Mouse (Mus musculus): ENCODE measurements around the gene Ptar1. TPM values are rescaled to one million over a fixed set of nuclear protein-coding genes. Genes with fewer than 3 reads are reported as not detected.
A peak's percentile ranks its signal among the peaks of the same experiment; 100 is the strongest.

Gene Ptar1
- polyA plus RNA-seq, 1 experiment from 2014 or later = 4.6 TPM

DNA sequence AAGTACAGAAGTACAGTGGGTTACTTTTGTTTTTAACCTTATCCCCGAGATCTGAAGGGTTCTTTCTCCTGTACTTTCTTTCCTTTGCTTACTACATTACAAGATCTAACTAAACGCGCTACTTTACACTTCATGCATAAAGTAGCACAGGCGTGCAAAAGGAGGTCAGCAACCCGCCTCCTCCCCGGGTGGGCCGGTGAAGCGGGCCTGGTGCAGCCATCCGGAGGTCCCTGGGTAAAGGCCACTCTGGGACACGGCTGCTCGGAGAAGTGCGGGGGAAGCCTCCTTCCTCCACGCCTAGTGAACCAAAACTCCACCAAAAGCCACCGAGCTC is 300 bp upstream of the Ptar1 start:
- peak overlapping the region; percentile 89 for H3K4me3 ChIP-seq (replicated peaks)
- peak overlapping the region; percentile 98 for H3K27ac ChIP-seq (replicated peaks)
- H3K9ac ChIP-seq (replicated peaks) = peak overlapping the region; percentile 96
- H3K4me1 ChIP-seq = peaks cover 19% of the 10 kb centered on the region
- H3K9me3 ChIP-seq (replicated peaks) = no peaks in the 10 kb centered on the region
- H3K27me3 ChIP-seq (replicated peaks) = no peaks in the 10 kb centered on the region
- WGBS = 0% methylated on average over 14 of the region's 14 CpGs
- peak; percentile 83 for ATAC-seq (ENCODE audit: low FRiP score)
- H3K36me3 ChIP-seq = no peaks in the 10 kb centered on the region
- H3K4me2 ChIP-seq = peak overlapping the region; percentile 76

DNA sequence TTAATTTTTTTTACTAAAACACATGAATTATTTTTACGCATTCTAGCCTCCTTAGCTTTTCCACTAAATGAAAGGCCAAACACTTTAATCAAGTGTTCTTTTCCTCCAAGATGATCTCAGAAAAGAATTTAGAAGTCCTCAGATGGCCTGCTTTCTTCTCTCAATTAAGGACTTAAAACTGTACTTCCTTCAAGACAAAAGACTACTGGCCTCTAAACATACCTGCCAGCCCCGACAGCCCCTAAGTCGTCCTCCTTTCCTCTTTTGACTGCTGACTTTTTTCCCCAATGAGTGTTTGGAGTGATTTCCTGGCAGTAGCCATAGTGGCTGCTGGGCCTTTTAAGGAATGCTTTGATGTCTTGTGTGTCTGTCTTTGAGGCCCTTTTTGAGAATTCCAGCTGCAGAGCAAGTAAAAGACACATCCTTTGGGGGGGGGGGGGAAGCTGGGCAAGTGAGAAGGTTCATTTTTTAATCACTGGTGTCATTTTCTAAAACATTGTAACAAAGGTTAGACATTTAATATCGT is 1.3 kb downstream of the Ptar1 start:
- Histone ChIP-seq H3K27me3 (replicated peaks) (no peaks in the 10 kb centered on the region), H3K4me3 (replicated peaks) (peak overlapping the region; percentile 28), H3K9ac (replicated peaks) (0 out of 2 replicates have a peak overlapping the region, but pooled peaks have one; percentile 12), H3K4me1 (peaks cover 20% of the 10 kb centered on the region), H3K27ac (replicated peaks) (no peak overlapping the region), H3K4me2 (peak overlapping the region; percentile 76), H3K9me3 (replicated peaks) (no peaks in the 10 kb centered on the region), H3K36me3 (no peaks in the 10 kb centered on the region)
- 10% methylated on average over 4 of the region's 4 CpGs for WGBS
- no peak for ATAC-seq (ENCODE audit: low FRiP score)

DNA sequence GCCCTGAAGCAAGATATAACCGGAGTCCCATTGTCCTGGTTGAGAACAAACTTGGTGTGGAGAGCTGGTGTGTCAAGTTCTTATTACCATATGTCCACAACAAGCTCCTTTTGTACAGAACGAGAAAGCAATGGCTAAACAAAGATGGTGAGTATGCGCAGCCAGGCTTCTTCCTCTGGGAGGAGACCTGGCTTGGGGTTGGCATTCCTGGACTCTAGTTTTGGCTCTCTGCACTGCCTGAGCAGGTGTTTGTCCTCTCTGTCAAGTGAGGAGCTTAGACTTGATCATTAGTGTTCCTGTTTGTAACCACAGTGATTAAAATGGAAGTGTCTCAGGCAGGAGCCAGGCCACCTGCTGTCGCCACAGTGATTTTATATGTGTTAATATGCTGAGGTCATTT is 7.1 kb downstream of the Ptar1 start:
- WGBS = 71% methylated on average over 4 of the region's 4 CpGs
- Histone ChIP-seq H3K9ac (replicated peaks) (no peak overlapping the region), H3K36me3 (peaks cover 14% of the 10 kb centered on the region), H3K4me3 (replicated peaks) (no peak overlapping the region), H3K4me1 (peaks cover 17% of the 10 kb centered on the region), H3K27ac (replicated peaks) (no peak overlapping the region), H3K9me3 (replicated peaks) (no peaks in the 10 kb centered on the region), H3K27me3 (replicated peaks) (no peaks in the 10 kb centered on the region), H3K4me2 (no peak overlapping the region)
- ATAC-seq (ENCODE audit: low FRiP score) = no peak

DNA sequence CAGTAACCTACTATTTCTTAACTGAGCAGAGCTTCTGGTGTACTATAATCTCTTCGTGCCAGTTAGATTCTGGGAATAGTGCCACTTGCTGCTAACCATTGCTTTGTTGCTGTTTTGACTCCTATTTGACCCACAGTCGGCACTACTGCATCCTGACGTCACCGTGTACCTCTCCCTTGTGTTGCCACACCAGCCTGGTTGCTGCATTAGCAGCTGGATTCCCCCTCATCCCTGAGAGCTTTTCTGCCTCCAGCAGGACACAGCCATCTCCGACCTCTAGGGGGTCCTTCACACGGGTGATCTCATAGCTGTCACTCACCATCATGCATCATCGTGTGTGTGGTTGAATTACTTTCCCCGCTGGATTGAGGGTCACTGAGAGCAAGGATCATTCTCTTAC is 10.6 kb downstream of the Ptar1 start:
- 0 out of 2 replicates have a peak, but pooled peaks cover 3% of the 10 kb centered on the region for H3K4me1 ChIP-seq
- 78% methylated on average over 8 of the region's 8 CpGs for WGBS
- H3K9ac ChIP-seq (replicated peaks) = no peak overlapping the region
- no peak overlapping the region for H3K4me2 ChIP-seq
- peaks cover 14% of the 10 kb centered on the region for H3K36me3 ChIP-seq
- H3K27ac ChIP-seq (replicated peaks) = no peak overlapping the region
- no peaks in the 10 kb centered on the region for H3K27me3 ChIP-seq (replicated peaks)
- no peaks in the 10 kb centered on the region for H3K9me3 ChIP-seq (replicated peaks)
- no peak for ATAC-seq (ENCODE audit: low FRiP score)
- no peak overlapping the region for H3K4me3 ChIP-seq (replicated peaks)

DNA sequence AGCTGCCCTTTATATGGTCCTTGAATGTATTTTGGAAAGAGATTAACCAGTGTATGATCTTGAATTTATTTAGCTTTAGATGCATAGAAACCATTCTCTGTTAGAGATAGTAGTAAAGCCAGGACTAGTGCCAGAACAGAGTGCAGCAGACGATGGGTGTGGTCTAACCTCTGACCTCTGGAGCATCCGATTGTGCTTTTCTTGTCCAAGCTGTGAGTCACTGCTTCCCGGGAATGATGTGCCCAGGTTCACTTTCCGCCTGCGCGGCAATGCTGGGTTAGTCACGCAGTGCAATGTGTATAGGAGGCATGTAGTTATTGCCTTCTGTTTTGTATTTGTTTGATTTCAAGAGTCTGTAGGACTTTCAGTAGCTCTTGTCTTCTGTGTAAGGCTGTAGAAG is 11.1 kb downstream of the Ptar1 start:
- Histone ChIP-seq H3K27me3 (replicated peaks) (no peaks in the 10 kb centered on the region), H3K4me2 (no peak overlapping the region), H3K9me3 (replicated peaks) (no peaks in the 10 kb centered on the region), H3K4me3 (replicated peaks) (no peak overlapping the region), H3K9ac (replicated peaks) (no peak overlapping the region), H3K4me1 (0 out of 2 replicates have a peak, but pooled peaks cover 3% of the 10 kb centered on the region), H3K36me3 (peaks cover 14% of the 10 kb centered on the region), H3K27ac (replicated peaks) (no peak overlapping the region)
- ATAC-seq (ENCODE audit: low FRiP score) = no peak
- 86% methylated on average over 7 of the region's 7 CpGs for WGBS

DNA sequence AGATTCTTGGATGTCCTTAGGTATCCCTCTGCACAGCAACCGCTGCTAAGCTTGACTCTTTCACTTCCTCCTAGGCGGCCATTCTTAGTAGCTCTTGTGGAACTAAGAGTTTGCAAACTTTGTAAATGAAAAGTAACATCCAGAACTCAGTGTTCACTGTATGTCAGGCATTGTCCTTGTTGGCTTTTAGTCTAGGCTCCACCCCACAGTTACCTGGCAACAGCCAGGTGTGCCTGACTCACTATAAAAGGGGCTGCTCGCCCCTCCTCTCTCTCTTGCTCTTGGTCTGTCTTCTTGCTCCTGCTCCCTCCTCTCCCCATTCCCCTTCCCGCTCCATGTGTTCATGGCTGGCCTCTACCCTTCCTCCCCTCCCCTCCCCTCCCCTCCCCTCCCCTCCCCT is 11.9 kb downstream of the Ptar1 start:
- no peak for ATAC-seq (ENCODE audit: low FRiP score)
- 86% methylated on average over 4 of the region's 4 CpGs for WGBS

DNA sequence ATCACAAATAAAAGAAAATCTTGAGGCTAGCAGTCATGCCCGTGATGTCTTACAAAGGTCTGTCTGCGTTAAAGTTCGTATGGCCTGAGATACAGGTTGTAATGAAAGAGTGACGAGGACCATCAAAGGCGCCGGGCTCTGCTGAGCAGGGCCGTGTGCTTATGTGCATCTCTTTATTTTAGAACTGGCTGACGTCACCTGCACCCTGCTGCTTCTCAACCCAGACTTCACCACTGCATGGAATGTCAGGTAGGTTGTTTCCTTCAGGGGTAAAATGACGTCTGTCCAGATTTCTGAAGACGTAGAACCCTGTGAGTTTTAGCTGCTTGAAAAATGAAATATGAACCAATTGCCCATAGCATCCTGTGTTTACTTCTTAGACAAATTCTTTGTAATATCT is 15.7 kb downstream of the Ptar1 start:
- H3K4me1 ChIP-seq = no peaks in the 10 kb centered on the region
- WGBS = 86% methylated on average over 10 of the region's 10 CpGs
- no peaks in the 10 kb centered on the region for H3K9me3 ChIP-seq (replicated peaks)
- H3K4me3 ChIP-seq (replicated peaks) = no peak overlapping the region
- no peak overlapping the region for H3K27ac ChIP-seq (replicated peaks)
- no peaks in the 10 kb centered on the region for H3K27me3 ChIP-seq (replicated peaks)
- H3K9ac ChIP-seq (replicated peaks) = no peak overlapping the region
- peaks cover 18% of the 10 kb centered on the region for H3K36me3 ChIP-seq
- no peak for ATAC-seq (ENCODE audit: low FRiP score)
- H3K4me2 ChIP-seq = no peak overlapping the region

More for the DNA sequence above, 11.9 kb downstream of the Ptar1 start:
- Histone ChIP-seq H3K36me3 (peaks cover 14% of the 10 kb centered on the region), H3K4me1 (no peaks in the 10 kb centered on the region), H3K9ac (replicated peaks) (no peak overlapping the region), H3K27ac (replicated peaks) (no peak overlapping the region), H3K4me3 (replicated peaks) (no peak overlapping the region), H3K27me3 (replicated peaks) (no peaks in the 10 kb centered on the region), H3K9me3 (replicated peaks) (no peaks in the 10 kb centered on the region), H3K4me2 (no peak overlapping the region)

DNA sequence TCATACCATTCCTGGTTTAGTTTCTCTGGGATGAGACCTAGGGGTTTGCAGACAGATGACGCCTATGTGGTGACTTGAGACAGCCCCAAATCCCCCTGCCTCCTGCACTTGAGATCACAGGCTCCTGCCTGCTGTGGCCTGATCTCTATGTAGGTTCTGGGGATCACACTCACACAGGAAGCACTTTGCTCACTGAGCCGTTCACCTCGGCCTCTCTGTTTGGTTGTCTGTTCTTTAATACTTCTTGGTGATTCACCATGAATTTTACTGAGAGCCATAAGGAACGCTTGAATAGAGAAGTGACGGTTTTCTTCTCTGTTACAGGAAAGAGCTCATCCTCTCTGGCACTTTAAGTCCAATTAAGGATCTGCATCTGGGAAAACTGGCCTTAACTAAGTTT is 18.2 kb downstream of the Ptar1 start:
- H3K4me3 ChIP-seq (replicated peaks) = no peak overlapping the region
- H3K4me2 ChIP-seq = no peak overlapping the region
- ATAC-seq (ENCODE audit: low FRiP score) = no peak
- H3K4me1 ChIP-seq = no peaks in the 10 kb centered on the region
- H3K27me3 ChIP-seq (replicated peaks) = no peaks in the 10 kb centered on the region
- no peak overlapping the region for H3K9ac ChIP-seq (replicated peaks)
- no peak overlapping the region for H3K27ac ChIP-seq (replicated peaks)
- 91% methylated on average over 5 of the region's 5 CpGs for WGBS
- no peaks in the 10 kb centered on the region for H3K9me3 ChIP-seq (replicated peaks)
- H3K36me3 ChIP-seq = peaks cover 33% of the 10 kb centered on the region

DNA sequence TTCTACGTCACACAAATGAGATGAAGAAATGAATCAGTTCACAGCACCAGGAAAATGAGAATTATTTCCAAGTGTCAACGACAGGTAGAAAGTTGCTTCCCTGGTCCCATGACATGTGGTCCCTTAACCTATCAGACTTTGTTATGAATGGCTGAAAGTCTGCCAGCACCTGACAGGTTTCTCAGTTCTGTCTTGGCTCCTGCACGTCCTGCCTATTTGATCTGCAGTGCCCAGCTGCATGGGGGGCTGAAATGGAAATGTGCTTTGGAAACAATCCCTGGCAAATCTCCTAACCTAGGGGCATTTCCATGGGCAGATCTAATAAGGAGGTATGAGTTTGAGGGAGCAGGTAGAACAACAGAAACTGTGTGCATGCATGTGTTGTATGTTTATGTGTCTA is 59.3 kb downstream of the Ptar1 start:
- H3K27ac ChIP-seq (replicated peaks) = no peak overlapping the region
- no peak overlapping the region for H3K4me2 ChIP-seq

DNA sequence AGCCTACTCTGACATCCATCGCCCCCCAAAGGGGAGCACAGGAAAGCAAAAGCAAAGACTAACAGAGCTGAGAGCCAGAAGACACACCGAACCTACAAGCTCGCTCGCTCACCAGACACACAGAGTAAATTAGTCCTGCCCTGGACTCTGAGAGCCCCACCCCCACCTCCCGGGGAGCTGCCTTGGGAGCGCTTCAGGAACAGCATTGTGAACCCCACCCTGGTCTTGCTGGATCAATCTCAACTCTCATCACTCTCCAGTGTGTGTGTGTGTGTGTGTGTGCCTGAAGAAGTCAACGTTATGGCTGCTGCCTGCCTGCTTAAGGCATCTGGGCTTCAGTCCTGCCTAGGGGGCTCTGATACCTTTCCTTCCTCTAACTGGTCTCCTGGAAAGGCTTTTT is 69.8 kb downstream of the Ptar1 start:
- Histone ChIP-seq H3K27ac (replicated peaks) (no peak overlapping the region), H3K27me3 (replicated peaks) (no peaks in the 10 kb centered on the region), H3K9ac (replicated peaks) (no peak overlapping the region), H3K4me3 (replicated peaks) (no peak overlapping the region), H3K36me3 (no peaks in the 10 kb centered on the region), H3K9me3 (replicated peaks) (no peaks in the 10 kb centered on the region), H3K4me1 (peaks cover 22% of the 10 kb centered on the region), H3K4me2 (peak overlapping the region; percentile 23; the same call in 1 of the 2 replicates)
- WGBS = 22% methylated on average over 7 of the region's 7 CpGs
- ATAC-seq (ENCODE audit: low FRiP score) = no peak

More for the DNA sequence above, 59.3 kb downstream of the Ptar1 start:
- no peaks in the 10 kb centered on the region for H3K27me3 ChIP-seq (replicated peaks)
- no peaks in the 10 kb centered on the region for H3K36me3 ChIP-seq
- H3K9ac ChIP-seq (replicated peaks) = no peak overlapping the region
- H3K4me3 ChIP-seq (replicated peaks) = no peak overlapping the region
- H3K9me3 ChIP-seq (replicated peaks) = no peaks in the 10 kb centered on the region
- WGBS = 77% methylated on average over 3 of the region's 3 CpGs
- H3K4me1 ChIP-seq = no peaks in the 10 kb centered on the region
- ATAC-seq (ENCODE audit: low FRiP score) = no peak

DNA sequence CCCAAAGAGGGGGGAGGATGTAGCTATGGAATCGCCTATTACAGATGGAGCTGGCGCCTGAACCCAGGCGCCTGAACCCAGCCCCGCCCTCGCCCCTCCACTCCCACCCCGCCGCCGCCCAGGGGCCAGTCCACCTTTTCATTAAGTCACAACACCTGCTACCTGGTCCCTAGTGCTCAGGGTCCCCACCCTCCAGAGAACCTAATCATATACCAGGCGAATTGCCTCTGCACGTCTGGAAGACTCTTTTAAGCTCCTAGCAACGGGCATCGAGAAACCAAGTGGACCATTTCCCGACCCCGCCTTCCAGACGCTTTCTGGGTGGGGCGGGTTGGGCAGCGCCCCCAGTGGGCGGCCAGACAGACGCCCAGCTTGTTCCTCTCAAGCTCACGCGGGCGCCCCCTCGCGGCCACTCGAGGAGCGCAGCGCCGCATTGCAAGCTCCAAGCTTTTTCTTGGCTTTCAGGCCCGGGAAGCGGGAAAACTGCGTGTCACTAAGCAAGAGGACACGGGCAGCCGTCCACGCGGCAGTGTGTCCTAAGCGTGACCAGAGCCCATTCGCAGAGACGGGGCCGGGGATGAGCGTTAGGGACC is 70.8 kb downstream of the Ptar1 start:
- Histone ChIP-seq H3K9me3 (replicated peaks) (no peaks in the 10 kb centered on the region), H3K9ac (replicated peaks) (peak overlapping the region; percentile 89), H3K36me3 (no peaks in the 10 kb centered on the region), H3K4me2 (peak overlapping the region; percentile 76), H3K27me3 (replicated peaks) (no peaks in the 10 kb centered on the region), H3K27ac (replicated peaks) (peak overlapping the region; percentile 99), H3K4me3 (replicated peaks) (peak overlapping the region; percentile 77), H3K4me1 (peaks cover 22% of the 10 kb centered on the region)
- under 1% methylated on average over 40 of the region's 40 CpGs for WGBS
- ATAC-seq (ENCODE audit: low FRiP score) = peak; percentile 82

DNA sequence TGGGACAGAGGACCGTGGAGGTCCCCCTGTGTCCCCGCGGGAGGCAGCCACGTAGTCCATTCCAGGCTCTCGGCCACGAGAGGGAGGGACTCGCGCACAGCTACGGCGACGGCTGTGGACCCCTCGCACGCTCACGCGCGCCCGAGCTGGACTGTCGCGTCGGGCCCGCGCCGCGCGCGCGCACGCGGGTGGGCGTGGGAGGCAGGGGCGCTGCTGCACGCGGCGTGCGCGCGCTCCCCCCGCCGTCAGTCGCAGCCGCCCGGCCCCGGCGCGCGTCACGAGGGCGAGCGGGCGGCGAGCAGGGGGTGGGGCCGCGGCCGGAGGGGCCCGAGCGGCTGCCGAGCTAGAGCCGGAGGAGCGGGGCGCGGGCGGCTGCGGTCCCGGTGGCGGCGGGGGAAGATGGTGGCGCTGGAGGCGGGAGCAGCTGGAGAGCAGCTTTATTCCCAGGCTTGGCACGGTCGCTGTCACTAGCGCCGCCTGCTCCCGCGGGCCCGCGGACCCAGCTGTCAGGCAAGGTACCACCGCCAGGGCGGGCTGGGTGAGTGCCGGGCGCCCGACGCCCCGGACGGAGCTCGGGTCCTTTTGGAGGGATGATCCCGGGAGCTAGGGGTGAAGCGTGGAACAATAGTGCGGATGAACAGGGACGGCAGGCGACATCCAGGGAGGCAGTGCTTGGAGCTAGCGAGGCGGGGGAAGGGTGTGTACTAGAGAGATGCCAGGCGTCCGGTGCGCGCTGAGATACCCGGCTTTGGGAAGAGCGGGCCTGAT is 71.5 kb downstream of the Ptar1 start, which contains the start of gene Apba1:
Gene Apba1, plus strand, starts transcription at position 334 of the 768 bp plus-strand sequence.
- H3K27ac ChIP-seq (replicated peaks) = peak within 1 kb of the TSS; percentile 99
- H3K9me3 ChIP-seq (replicated peaks) = no peaks in the 10 kb centered on the region
- H3K27me3 ChIP-seq (replicated peaks) = no peaks in the 10 kb centered on the region
- H3K4me1 ChIP-seq = peaks cover 28% of the 10 kb centered on the region
- ATAC-seq (ENCODE audit: low FRiP score) = peak; percentile 92
- H3K4me3 ChIP-seq (replicated peaks) = peak within 1 kb of the TSS; percentile 77
- H3K36me3 ChIP-seq = no peaks in the 10 kb centered on the region
- peak within 1 kb of the TSS; percentile 89 for H3K9ac ChIP-seq (replicated peaks)
- 2% methylated on average over 72 of the region's 98 CpGs for WGBS
- H3K4me2 ChIP-seq = peak within 1 kb of the TSS; percentile 76

Data from neural tube, embryonic 15.5 days (tissue).